Mouse (Mus musculus) thymus, adult 18-20 months (tissue): ENCODE measurements at regions not wholly inside any gene's neighbourhood (a gene's known extent, or its start where the extent isn't known, plus 50 kb on each side); places are given as distances from the start of the nearest gene placed in this dataset.

Experiments
- DNase-seq, 2 experiments: peaks; one replicate each; pipeline ENCODE4 v3.0.0; 2022; ENCODE audit warnings: mixed read lengths in 2 of 2

GRCm38 (mm10) chr5:118316310-118317017, 71.4 kb downstream of the 2410131K14Rik start:
- no peak for DNase-seq

DNA sequence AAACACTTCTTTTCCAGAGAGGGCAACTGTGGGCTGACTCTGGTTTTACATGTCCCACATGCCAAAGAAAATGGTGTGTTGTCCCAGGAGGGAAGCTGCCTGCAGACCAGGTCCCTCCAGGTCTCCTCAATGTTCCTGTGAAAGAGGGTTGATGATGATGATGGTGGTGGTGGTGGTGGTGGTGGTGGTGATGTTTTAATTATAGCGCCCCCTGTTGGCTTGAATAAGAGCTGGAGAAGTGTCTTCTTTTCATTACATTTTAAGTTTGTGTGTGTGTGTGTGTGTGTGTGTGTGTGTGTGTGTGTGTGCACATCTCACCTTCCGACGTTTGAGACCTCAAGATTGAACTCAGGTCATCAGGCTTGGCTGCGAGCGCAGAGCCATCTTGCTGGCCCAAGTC, 73.0 kb downstream of the 2410131K14Rik start:
- DNase-seq = no peak

- no peak for DNase-seq
Measured at GRCm38 (mm10) chr5:118318883-118319282, 73.9 kb downstream of the 2410131K14Rik start.

- DNase-seq = no peak
Measured at GRCm38 (mm10) chr5:118321719-118322455, 76.9 kb downstream of the 2410131K14Rik start.

- DNase-seq = no peak
Measured at GRCm38 (mm10) chr5:118323151-118323550, 78.1 kb downstream of the 2410131K14Rik start.

GRCm38 (mm10) chr5:118326837-118327541, 82.0 kb downstream of the 2410131K14Rik start:
- DNase-seq = peak; percentile 45 to 58

- DNase-seq = no peak
Measured at GRCm38 (mm10) chr5:118327961-118328712, 83.1 kb downstream of the 2410131K14Rik start.

DNA sequence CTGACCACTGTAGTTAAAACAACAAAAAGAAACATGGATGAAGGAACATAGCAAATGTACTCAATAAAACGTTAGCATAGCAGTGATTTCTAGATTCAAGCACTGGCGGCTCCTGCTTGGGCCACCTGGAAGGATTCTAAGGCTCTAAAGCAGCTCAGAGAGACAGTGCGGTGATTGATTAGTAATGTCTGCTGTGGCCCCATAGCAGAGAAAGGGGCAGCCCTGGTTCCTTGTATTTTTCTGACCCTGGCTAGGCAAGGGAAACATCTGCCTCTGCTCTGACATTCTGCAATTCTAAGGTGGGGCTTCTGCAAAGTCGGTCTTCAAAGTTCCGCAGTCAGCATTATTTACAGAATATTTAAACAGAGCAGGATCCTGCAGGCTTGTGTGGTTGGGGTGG, 84.1 kb downstream of the 2410131K14Rik start:
- no peak for DNase-seq

DNA sequence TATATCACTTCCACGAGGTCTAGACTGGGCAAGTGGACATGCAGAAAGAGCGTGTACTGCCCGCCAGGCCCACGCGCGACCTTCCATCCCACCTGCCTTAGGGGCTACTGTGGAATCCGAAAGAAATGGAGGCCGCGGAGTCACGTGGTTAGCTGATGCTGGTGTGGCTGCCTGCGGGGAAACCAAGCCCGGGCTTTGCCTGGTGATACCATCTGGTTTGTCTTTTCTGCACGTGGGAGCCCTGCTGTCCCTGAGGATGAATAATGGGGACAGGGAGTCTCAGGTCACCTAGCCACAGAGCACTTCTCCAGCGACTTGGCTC, 86.2 kb downstream of the 2410131K14Rik start:
- no peak for DNase-seq

DNA sequence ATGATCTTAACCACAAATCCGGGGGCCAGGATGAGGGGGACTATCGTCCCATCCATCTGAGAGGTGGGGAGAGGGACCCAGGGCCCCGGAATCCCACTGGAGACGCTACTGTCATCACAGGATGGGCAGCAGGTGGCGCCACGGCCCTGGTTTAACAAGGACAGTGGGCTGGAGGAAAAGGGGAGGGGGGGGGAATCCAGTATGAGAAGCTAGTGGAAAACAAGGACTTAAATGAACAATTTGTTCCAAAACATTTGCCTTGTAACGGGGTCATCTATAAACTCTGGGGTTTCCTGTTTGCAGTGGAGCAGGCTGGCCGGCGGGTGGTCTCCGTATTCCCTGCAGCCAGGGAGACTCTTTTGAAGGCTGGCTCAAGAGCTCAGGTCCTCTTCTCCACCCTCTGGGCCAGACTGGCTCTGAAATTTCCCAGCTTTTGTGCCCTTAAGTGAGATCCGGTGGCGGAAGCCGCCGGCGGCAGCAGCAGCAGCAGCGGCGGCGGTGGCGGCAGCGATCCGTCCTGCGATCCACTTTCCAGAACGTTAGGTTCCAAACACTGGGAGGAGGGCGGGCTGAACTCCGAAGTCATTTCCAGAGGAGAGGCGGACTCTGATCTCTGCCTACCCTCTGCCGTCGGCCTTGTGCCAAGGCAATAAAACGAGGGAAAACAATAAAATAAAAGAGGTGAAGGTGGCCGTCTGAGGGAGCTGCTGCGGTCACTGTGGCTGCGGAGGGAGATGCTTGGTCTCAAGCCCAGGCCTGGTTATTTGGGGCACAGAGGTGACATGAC, 86.8 kb downstream of the 2410131K14Rik start:
- DNase-seq = peak; percentile 39 to 62

- DNase-seq = no peak
Measured at GRCm38 (mm10) chr5:118334054-118334453, 89.0 kb downstream of the 2410131K14Rik start.

- DNase-seq = no peak
Measured at GRCm38 (mm10) chr5:118338186-118338585, 93.2 kb downstream of the 2410131K14Rik start.

DNA sequence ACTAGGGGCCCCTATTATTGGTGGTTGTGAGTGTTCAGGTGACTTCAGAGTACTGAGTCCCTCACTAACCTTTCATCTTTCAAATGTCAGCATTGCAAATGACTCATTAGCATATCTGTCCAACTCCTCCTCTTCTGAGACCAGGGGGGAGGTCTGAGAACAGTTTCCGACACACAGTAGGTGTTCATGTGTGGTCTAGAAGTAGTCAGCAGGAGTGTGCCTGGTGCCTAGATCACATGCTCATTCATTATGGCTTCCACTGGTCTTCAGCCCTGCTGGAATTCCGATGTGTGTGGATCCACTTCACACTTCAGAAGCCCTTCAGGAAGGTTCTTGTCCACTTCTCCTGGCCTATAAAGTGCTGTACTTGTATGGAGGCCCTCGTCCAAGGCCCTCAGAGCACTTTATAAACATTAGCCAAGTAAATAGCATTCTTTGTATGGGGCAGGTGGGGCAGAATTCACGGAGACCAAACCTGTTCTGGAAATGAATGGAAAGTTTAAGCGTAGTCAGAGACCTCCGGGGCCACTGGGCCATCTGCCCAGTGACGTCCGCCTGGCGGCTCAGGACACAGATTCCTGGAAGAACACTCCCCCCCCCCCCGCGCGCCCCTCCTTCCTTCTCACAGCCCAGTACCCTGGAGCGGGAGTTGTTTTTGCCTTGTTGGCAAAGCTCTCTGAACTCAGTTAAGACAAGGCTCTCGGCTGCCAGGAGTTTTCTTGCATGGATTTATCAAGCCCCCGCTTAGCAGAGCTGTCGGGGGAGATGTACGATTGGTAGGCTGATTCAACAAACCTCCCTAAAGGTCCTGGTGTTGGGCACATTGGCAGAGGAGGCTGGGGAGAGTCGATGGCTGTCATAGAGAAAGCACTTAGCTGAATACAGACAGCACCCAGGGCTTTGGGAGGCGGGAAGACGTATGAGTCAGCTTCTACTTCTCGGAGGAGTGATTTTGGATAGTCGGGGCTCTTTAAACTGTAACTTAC, 94.9 kb downstream of the 2410131K14Rik start:
- DNase-seq = no peak

GRCm38 (mm10) chr5:118343444-118344320, 98.7 kb downstream of the 2410131K14Rik start:
- no peak for DNase-seq

GRCm38 (mm10) chr5:118345226-118345625, 100.2 kb downstream of the 2410131K14Rik start:
- DNase-seq = no peak

DNA sequence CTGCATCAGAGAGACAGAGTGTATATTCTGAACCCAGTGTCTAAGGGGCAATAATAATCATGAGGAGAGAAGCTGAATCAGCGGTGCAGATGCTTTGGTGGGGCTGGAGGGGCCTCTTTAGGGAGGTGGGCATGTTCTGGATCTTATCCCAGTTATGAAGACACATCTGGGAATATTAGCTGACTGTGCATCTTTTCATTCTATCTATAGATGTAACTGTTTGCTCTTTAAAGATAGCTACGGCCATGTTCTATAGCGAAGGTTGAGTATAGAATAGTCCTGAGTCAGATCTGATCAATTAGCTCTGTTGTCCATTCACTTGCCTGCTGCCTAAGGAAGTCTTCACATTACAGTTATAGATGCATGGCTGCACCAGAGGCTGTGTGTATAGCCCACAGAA, 104.0 kb downstream of the 2410131K14Rik start:
- DNase-seq = no peak

DNA sequence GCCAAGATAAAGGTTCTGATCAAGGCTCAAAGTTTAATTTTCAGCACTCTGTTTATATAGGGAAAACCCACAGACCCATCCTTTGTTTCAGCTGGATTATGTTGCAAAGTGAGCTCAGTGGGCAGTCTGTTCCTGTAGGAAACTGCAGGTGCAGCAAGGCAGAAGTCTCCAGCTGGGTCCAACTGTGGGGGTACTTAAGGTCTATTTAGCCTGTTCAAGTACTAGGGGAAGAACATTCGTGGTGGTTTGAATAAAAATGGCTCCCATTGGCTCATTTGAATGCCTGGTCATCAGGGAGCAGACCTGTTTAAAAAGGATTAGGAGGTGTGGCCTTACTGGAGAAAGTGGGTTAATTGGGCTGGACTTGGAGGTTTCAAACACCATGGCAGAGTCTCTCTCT, 106.3 kb downstream of the 2410131K14Rik start:
- DNase-seq = no peak

DNA sequence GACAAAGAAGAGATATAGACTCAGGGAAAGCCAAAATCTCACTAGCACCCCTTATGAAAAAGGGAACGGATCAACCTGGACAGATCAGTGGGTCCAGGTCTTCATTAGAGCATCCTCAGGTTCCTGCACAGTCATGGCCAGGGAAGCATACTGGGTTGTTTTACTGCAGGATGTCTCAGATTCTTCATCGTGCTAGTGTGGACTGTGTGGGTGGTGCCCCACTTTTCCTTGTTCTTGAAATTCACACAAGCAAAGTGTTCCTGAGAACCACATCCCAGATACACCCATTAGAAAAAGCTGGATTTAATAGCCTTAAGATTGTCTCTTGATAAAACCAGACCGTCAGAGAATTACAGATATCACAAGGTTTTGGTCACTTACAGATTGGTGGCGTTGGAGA, 107.1 kb downstream of the 2410131K14Rik start:
- no peak for DNase-seq

DNA sequence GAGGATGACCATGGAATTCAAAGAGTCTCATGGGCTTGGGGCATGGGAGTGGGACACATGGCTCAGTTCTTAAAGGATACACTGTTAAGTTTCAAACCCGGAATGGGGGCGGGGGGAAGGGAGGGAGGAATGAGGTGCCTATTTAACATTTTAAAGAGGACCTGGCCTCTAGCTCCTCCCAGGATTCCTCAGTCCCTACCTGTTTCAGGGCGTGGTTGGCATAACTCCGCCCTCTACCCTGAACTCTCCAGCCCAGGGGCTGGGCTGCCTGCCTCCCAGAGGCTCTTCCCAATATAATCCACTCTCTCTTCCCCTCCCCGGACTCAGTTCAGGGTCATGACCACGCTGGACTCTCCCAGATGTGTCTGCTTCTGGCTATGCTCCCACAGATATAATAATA, 108.0 kb downstream of the 2410131K14Rik start:
- DNase-seq = no peak

- DNase-seq = no peak
Measured at GRCm38 (mm10) chr5:118353689-118354088, 108.7 kb downstream of the 2410131K14Rik start.
